Mouse (Mus musculus) cerebellum, adult 2 months (tissue): ENCODE measurements around the gene Tapt1.

ENCODE experiments used
- CTCF ChIP-seq: fragments of 200-500 bp; IDR thresholded peaks from 2 replicates; pipeline ENCODE4 v1.5.1; 2011; ENCODE audit warnings: low read depth, mild to moderate bottlenecking, control low read depth, low read length, moderate library complexity, borderline replicate concordance; ENCODE audit not compliant: insufficient read depth
- POLR2A ChIP-seq: fragments of 200-500 bp; IDR thresholded peaks from 2 replicates; pipeline ENCODE4 v1.6.1; 2011; ENCODE audit warnings: low read length, control low read depth, borderline replicate concordance; ENCODE audit not compliant: insufficient read depth

GRCm38 (mm10) chr5:44255756-44256398 lies 29.5 kb upstream of the Tapt1 start:
- TF ChIP-seq POLR2A, result no peak
- no peak for TF ChIP-seq CTCF
